Mouse (Mus musculus): ENCODE measurements around the gene Ppp1r3a. TPM values are rescaled to one million over a fixed set of nuclear protein-coding genes. Genes with fewer than 3 reads are reported as not detected.

The Ppp1r3a gene
- total RNA-seq, 2 experiments from 2014 or later = not detected

Other genes starting within 250 kb of the Ppp1r3a start
- gene Foxp2, start 146.1 kb upstream of the Ppp1r3a start, total RNA-seq (2021) = 1 to 10 TPM; 1.9 to 2.3 TPM